Mouse (Mus musculus) hindbrain, embryonic 14.5 days (tissue): ENCODE results near the gene Pole3. TPM values are rescaled to one million over a fixed set of nuclear protein-coding genes. Genes with fewer than 3 reads are reported as not detected.

Source experiments
- ATAC-seq: fragments of 200-750 bp; cut with Nextera tagmentation; 2 replicates; pipeline ENCODE4 v1.8.0; 2017; ENCODE audit warnings: moderate number of reproducible peaks, mild to moderate bottlenecking, moderate TSS enrichment, moderate library complexity; ENCODE audit not compliant: low FRiP score
- DNase-seq: peaks from one replicate; pipeline ENCODE4 v3.0.0-alpha.2; 2015; ENCODE audit warnings: low spot score
- H3K27ac ChIP-seq: fragments of 300-500 bp; sonication (generic); 2 replicates; pipeline ENCODE4 v1.5.1; 2014; ENCODE audit warnings: mild to moderate bottlenecking, moderate library complexity
- H3K27me3 ChIP-seq: fragments of 300-500 bp; sonication (generic); 2 replicates; pipeline ENCODE4 v1.6.1; 2014; ENCODE audit warnings: mild to moderate bottlenecking, low read length, mixed read lengths; ENCODE audit not compliant: control insufficient read depth, insufficient read depth
- H3K36me3 ChIP-seq: fragments of 300-500 bp; sonication (generic); replicated peaks from 2 replicates; pipeline ENCODE4 v1.6.1; 2014; ENCODE audit not compliant: control insufficient read depth, insufficient read depth
- H3K4me1 ChIP-seq: fragments of 300-500 bp; sonication (generic); replicated peaks from 2 replicates; pipeline ENCODE4 v1.6.1; 2014; ENCODE audit warnings: antibody characterized with exemption, low read length, mixed read lengths; ENCODE audit not compliant: control insufficient read depth, insufficient read depth
- H3K4me2 ChIP-seq: fragments of 300-500 bp; sonication (generic); replicated peaks from 2 replicates; pipeline ENCODE4 v1.6.1; 2014; ENCODE audit warnings: mild to moderate bottlenecking, moderate library complexity
- H3K4me3 ChIP-seq: fragments of 300-500 bp; sonication (generic); replicated peaks from 2 replicates; pipeline ENCODE4 v1.5.1; 2014; ENCODE audit warnings: mild to moderate bottlenecking, low read length
- H3K9ac ChIP-seq: fragments of 300-500 bp; sonication (generic); 2 replicates; pipeline ENCODE4 v1.6.1; 2014
- H3K9me3 ChIP-seq: fragments of 300-500 bp; sonication (generic); 2 replicates; pipeline ENCODE4 v1.6.1; 2016; ENCODE audit warnings: low read length; ENCODE audit not compliant: control insufficient read depth
- WGBS: fragments of 180-500 bp; shearing (Covaris S2); extraction: QIAGEN DNeasy Blood & Tissue Kit; methylation state at CpG from one replicate; pipeline ENCODE4 v1.1.7; 2014; 5-methylcytosine and 5-hydroxymethylcytosine counted together
- polyA plus RNA-seq: library from polyadenylated mRNA; unstranded; fragments of >200 nt; fragmentation: Nextera tagmentation; extraction: Ambion mirVana; gene quantifications from 2 replicates; pipeline ENCODE4 v1.2.1, GENCODE M21; 2014

The Pole3 gene
- polyA plus RNA-seq, 1 experiment from 2014 or later, result 52.7 TPM

GRCm38 (mm10) chr4:62475131-62475530, 49.7 kb downstream of the Pole3 start:
- Histone ChIP-seq H3K9ac (no peak overlapping the region), H3K27me3 (peaks cover 26% of the 10 kb centered on the region), H3K4me3 (no peak overlapping the region), H3K27ac (no peak overlapping the region), H3K9me3 (no peaks in the 10 kb centered on the region), H3K4me2 (no peak overlapping the region), H3K36me3 (no peaks in the 10 kb centered on the region), H3K4me1 (0 out of 2 replicates have a peak, but pooled peaks cover 8% of the 10 kb centered on the region)
- ATAC-seq, result no peak
- DNase-seq, result no peak
- WGBS, result 91% methylated on average over 2 of the region's 2 CpGs

Other genes with a start within 250 kb of the Pole3 start
- gene Fkbp15, start 164.5 kb downstream of the Pole3 start, polyA plus RNA-seq, result 23.5 and 24.3 TPM in 2 replicates
- gene Slc31a1, start 164.3 kb downstream of the Pole3 start, polyA plus RNA-seq, result 47.1 and 48.9 TPM in 2 replicates
- 83.1 and 95.1 TPM in 2 replicates for gene Cdc26, start 116.4 kb downstream of the Pole3 start, polyA plus RNA-seq
- gene Prpf4, start 116.3 kb downstream of the Pole3 start, polyA plus RNA-seq, result 15.0 and 16.1 TPM in 2 replicates
- not detected in 2 replicates for gene Rnf183, start 89.8 kb downstream of the Pole3 start, polyA plus RNA-seq
- 9.8 and 13.5 TPM in 2 replicates for gene Wdr31, start 54.2 kb downstream of the Pole3 start, polyA plus RNA-seq
- gene Bspry, start 45.0 kb downstream of the Pole3 start, polyA plus RNA-seq, result 0.86 and 1.2 TPM in 2 replicates
- gene Hdhd3, start 21.6 kb downstream of the Pole3 start, polyA plus RNA-seq, result 11.7 and 13.3 TPM in 2 replicates
- gene Alad, start 5.2 kb downstream of the Pole3 start, polyA plus RNA-seq, result 73.4 and 75.2 TPM in 2 replicates
- 0.24 and 0.76 TPM in 2 replicates for gene 4933430I17Rik, start 301 bp upstream of the Pole3 start, polyA plus RNA-seq
- gene Rgs3, start 34.8 kb upstream of the Pole3 start, polyA plus RNA-seq, result 35.2 and 42.9 TPM in 2 replicates